Mouse (Mus musculus): ENCODE results near the gene Rsrc1. TPM values are rescaled to one million over a fixed set of nuclear protein-coding genes. Genes with fewer than 3 reads are reported as not detected.
"Not testable (repeated sequence)": the region's sequence is repeated elsewhere in the genome, so short reads cannot be mapped to it uniquely, and the experiment has no call there.

Gene Rsrc1
- total RNA-seq, 2 experiments from 2014 or later, result 28.7 to 31.2 TPM

DNA sequence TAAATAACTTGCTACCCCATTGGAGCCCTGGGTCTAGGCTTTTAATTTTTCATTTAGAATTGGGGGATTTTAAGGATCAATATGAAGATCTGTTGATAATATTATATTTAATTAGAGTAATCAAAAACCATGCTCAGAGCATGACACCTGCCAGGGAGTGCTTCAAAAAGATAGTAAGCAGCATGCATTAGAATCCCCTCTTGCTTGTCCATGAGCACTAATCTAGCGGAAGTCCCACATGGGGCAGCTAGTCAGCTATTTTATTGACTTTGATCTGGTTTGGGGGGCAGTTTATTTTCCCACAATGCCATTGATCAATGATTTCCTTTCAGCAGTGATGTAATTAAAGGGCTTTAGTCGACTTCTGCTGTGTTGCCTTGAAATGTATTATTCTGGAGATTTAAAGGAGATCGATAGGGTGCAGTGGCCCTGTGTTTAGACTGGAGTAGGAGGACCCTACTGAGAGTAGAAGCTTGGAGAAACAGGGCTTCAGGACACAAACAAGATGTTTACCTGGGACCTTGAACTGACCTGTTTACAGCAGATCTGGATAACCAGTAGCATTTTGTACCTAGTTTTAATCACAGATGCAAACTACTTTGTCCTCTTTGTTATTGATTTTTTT lies 251.5 kb downstream of the Rsrc1 start:
- DNase-seq (ENCODE audit: low spot score in 2 of 2), result no peak

DNA sequence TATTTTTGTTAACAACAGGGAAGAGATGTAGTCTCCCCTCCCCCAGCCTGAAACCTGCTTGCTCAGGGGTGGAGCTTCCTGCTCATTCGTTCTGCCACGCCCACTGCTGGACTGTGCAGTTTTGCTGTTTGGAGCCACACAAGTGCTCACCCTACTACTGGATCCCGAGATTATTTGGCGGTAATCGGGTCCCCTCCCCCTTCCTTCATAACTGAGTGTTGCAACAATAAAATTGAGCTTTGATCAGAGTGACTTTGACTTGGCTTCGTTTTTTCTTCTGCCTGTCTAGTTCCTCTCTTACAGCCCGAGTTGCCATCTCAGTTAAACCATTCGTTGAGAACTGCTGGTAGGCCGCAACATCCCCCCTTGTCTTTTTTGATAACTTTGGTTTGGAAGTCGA lies 261.3 kb downstream of the Rsrc1 start:
- DNase-seq (ENCODE audit: low spot score in 2 of 2), result not testable (repeated sequence)

DNA sequence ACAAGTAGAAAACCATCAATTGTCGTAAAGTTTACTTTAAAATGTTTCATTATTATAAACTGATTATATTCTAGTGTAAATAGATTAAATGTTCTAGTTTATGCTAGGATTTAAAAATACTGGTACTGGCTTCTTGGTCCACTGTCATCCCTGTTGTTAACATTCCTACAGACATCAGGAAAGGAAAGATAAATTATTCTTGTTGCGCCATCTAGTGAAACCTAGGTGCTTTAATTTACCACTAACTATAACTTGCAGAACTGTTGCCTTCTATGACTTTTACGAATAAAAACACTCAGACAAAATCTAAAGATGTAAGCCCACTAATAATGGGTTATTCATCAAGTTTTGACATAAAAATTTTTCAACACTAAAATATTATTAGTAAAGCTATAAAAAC lies 286.3 kb downstream of the Rsrc1 start:
- DNase-seq (ENCODE audit: low spot score in 2 of 2), result no peak

DNA sequence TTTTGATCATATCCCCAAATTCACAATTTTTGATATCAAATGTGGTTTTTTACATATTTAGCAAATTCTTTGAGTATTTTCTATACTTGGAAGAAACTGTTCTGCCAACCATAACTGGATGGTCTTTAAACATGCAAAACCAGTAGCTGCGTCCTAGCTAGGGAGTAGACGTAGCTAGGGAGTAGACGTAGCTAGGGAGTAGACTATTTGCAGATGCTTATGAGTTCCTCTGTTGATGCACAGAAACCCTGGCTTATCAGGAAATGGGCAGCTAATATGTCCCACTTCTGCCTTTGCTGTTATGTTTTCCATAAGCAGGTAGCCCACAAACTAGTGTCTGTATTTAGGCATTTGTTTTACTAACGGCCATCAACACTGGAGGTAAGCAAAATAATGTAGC lies 298.6 kb downstream of the Rsrc1 start:
- DNase-seq (ENCODE audit: low spot score in 2 of 2), result no peak

DNA sequence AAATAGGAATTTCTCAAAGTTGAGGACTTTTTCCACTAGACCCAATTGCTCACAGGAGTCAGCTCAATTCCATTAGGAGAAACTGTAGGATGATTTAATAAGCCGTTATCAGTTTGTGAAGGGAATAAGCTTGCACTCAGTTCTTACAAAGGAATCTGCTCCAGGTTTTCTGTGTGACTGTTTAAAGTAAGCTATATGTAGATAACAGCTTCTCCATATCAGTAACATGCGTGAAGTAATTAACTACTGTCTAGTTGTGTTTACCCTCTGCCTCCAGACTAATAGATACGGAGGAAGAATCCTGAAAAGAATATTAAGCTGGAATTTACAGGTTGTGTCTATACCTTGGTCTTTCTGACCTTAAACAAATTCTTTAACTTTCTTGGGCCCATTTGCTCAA lies 299.1 kb downstream of the Rsrc1 start:
- DNase-seq (ENCODE audit: low spot score in 2 of 2), result no peak

DNA sequence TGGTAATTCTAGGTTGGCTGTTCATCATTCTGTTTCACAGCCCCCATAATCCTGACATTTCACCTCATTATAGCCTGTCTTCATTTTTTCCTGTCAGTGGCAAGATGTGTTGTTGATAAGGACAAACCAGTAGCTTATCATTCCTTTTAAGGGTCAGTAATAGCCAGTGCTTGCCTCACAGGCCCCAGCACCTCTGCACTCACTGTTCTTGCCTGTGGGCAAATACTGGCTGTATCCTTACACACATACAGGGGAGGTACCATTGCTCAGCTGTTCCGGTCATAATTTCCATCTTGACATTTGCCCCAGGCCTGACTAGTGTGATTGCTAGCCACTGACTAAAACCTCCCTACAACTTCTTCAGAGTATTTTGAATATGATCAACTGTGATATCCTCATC lies 302.8 kb downstream of the Rsrc1 start:
- DNase-seq (ENCODE audit: low spot score in 2 of 2), result no peak

DNA sequence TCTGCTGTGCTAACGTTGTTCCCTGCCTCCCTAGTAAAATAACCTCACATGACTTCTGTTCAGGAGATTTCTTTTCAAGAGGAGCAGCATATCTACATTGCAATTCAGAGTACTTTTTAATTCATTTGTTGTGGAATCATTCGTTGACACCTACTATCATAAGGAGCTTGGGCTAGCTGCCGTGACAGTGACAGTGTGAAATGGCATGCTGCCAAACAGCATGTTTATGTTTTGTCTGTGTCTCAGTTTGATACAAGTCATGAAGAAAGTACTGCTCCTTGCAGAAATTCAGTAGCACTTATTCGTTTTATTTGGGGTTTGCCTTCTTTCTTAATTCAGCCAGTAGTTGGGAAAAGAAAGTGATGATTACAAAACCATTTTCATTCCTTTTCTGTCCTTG lies 303.7 kb downstream of the Rsrc1 start:
- DNase-seq (ENCODE audit: low spot score in 2 of 2), result no peak

DNA sequence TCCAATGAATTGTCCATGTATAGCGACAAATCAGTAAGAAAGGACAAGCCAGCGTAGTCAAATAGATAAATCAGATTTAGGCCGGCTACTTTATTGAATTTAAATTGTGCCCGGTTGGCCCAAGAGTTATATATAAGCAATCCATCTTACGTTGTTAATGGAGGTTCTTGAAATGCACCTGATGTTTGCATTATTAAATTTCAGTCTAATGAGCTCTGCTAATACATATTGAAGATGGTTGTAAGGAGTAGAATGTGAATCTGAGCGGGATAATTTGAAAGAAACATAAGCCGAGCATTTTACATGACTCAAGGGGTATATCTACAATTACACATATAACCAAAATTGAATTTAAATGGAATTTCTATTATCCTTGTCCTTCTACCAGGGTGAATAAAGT lies 307.5 kb downstream of the Rsrc1 start:
- DNase-seq (ENCODE audit: low spot score in 2 of 2), result no peak

DNA sequence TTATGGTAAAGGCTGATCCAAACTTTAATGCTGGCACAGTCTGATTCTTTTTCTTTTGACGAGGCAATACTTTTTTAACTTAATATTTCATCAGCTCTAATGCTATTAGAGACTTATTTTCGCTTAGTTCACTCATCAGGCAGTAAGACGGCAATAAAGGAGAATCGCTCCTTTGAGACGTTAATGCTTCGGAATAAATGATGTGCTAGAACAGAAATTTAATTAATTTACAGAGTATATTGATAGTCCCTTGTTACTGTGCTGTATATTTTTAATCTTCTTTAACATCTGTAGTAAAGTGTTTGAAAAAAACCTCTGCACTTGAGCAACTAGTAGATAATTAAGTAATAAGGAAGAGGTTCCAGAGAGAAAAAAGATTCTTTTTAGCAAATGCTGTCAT lies 308.3 kb downstream of the Rsrc1 start:
- no peak for DNase-seq (ENCODE audit: low spot score in 2 of 2)

DNA sequence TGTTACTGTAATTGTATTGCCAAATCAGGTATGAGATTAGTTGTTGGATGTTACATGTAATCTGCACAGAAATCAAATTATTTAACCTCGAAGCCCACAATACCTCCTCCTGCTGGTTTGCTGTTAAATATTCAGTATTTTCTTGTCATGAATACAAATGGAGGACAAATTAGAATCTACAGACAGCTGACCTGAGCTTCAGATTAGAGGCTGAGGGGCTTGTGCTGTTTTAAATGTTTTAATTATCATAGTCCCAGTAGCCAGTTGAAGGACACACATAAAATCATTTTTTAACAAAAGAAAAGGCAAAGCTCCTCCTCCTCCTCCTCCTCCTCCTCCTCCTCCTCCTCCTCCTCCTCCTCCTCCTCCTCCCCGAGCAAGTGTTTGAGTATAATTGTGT lies 327.5 kb downstream of the Rsrc1 start:
- DNase-seq (ENCODE audit: low spot score in 2 of 2), result no peak

DNA sequence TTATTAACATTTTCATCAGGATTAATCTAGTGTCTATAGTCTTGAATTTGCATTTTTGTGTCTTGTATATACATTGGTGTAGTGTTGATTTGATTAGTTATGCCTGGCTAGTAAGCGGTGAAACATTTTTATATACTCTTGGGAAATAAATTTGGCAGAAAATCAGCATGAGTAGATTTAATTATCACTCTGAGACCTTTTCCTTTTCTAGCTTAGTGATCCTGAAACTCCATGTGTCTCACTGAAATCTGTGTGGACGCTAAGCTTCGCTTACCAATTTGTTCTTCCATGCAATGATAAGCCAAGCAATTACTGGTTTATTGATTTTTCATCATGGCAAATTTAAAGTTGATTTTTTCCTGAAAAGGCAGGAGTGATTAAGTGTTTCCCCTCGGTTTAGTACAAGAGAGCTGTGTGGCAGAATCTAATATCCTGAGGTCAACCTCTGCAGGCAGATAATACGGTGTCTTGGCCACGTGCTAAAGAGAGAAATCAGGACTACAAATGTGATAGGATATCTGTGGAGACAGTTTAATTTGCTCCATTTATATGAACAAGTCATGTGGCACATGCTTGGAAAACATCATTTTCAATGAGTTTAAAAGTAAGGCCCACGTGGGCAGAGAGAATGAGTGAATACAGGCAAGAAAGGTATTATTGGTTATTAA lies 328.6 kb downstream of the Rsrc1 start:
- no peak for DNase-seq (ENCODE audit: low spot score in 2 of 2)

DNA sequence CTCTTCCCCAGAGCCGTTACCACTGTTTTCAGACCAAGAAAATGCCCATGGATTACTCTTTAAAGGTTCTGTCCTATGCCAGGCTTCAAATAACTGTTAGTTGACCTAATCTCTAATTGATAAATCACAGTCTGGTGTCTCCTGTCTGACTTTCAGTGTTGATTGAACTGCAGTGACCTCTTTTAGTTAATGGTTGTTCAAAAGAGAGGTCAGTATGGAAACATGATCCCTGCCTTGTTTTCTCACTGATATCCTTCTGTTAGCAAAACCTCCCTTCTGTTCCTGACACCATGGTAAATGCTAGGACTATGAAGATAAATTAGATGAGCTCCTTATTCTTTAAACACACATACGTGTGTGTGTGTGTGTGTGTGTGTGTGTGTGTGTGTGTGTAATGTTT lies 330.2 kb downstream of the Rsrc1 start:
- no peak for DNase-seq (ENCODE audit: low spot score in 2 of 2)

DNA sequence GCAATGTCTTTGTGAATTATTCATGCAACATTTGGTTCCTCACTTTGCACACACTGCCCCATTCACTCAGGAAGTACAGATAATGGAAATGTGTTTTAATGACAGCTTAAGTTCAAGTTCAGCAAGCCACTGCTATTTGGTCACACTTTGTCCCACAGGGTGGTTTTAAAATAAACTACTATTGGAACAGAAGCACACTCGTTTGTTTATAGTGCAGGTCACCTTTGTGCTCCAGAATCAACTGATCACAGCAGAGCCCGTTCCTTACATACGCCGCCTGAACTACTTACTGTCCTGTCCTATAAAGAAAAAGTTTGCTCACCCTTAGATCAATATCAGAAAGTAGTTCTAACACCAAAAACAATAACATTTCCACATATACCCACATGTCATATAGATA lies 341.2 kb downstream of the Rsrc1 start:
- no peak for DNase-seq (ENCODE audit: low spot score in 2 of 2)

DNA sequence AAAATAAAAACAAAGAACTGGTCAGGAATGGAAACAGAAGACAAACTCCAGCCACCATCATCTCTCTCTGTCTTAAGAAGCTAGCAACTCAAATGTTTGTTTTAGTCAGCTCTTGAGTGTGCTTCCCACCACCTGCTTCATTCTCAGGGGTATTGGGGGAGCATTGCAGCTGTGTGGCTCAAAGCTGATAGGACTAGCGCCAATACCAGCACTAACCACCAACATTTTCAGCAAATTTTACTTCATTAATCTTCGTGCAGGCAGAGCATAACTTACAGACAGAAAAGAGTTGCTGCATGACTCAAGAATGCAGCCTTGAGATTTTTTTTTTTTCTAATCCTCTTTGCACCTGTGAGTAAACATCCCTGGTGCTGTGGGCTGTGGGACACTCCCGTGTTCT lies 358.4 kb downstream of the Rsrc1 start:
- no peak for DNase-seq (ENCODE audit: low spot score in 2 of 2)

DNA sequence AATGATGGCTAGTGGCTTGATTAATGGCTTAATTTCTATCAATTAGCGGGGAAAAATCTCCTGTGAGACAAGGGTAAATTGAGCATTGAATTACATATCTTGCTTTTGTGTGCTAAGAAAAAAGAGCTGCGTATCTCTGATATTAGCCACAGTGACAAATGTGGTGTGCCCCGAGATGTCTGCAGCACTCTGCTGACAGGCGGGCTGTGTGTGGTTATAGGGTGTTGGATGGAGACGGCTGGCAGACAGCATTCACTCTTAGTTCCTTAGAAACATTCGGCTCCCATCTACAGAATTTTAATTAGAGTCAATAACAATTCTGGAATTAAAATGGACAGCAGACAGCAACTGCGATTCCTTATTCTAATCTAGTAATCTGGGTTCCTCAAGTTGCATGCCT lies 359.7 kb downstream of the Rsrc1 start:
- no peak for DNase-seq (ENCODE audit: low spot score in 2 of 2)

DNA sequence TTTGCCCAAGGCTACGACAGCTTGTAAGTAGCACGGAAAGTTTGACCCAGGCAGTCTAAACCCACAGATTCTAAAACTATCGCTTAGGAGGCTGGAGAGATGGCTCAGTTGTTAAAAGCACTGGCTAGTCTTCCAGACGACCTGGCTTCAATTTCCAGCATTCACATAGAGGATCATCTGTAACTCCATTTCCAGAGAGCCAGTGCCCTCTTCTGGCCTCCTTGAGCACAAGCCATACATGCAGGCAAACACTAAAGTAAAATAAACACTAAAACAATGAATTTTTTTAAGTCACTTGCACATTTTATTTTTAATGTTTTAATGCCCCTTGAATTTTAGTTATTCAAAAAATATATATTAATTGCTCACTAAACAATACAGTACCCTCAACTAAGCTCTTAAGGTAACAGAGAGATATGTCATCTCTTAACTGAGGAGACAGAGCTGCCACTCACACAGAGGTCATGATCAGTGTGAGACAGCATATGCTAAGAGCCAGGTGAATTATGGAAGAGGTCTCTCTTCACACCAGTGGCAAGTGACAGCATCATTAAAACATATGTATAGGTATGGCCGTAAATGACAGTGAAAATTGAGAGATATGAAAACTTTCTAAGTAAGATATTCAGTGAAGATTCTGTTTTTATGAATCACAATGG lies 361.9 kb downstream of the Rsrc1 start:
- no peak for DNase-seq (ENCODE audit: low spot score in 2 of 2)

DNA sequence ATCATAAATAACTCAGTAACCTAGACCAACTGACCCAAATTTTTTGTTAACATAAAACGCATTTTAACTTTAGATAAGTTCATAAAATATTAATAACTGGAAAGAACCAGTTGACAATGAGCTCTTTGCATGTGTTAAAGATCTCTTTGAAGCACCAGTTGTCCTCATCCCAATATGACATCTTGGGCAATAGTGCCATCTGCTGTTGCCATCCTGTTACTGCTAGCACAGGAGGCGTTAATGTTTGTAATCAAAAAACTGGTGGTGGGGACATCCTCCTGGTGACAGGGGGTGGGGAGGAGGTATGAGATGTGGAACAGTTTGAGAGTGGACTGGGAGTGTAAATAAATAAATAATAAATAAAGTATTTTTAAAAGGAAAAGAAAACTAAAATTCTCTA lies 363.4 kb downstream of the Rsrc1 start:
- DNase-seq (ENCODE audit: low spot score in 2 of 2), result peak in 1 of 2 experiments; percentile 24

DNA sequence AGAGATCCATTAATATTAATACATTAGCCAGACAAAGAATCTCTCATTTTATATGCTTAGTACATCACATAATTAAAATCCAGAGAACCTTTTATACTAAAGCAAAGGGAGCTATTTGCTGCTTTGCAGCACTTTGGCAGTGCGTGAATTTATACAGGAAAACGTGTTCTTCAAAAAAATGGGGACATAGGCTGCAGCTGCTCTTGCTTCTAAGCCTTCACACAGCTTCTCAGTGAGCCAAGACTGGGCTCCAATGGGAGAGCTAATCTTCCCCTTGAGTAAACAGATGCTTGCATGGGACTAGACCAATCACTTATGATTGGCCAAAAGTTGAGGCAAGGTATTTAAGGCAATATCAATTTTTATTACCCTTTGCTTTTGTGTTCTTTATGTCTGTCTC lies 365.5 kb downstream of the Rsrc1 start:
- DNase-seq (ENCODE audit: low spot score in 2 of 2), result no peak

DNA sequence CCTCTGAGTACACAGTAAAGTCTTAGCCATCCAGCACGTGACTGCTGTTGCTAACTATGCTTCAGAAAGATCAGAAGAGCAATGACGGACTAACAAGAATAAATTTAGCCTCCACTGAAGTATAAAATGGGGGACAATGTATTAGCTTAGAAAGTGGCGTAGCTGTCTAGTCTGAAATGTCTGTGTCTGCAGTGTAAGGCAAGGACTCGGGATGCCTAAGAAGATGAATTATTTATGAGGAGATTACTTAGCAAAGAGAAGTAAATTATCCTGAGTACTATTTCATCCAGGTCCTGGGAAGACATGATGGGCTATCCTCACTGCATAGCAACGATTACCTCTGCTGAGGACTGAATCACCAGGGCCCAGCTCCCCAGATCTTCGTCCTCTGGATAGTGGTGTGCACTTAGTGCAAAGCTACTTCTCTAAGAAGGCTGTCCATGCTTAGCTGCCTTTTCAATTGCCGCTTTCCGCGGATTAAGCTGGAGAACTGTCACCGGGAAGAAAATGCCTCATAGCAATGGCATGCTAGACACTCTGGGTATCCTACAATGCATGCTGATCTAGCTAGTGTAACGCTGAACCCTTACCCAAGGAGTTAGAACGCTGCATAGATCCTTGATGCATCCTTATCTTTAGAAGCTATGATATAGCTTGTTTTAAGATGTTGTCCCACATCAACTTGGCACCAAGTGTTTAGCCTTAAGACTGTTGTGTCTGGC lies 370.4 kb downstream of the Rsrc1 start:
- DNase-seq (ENCODE audit: low spot score in 2 of 2), result no peak

DNA sequence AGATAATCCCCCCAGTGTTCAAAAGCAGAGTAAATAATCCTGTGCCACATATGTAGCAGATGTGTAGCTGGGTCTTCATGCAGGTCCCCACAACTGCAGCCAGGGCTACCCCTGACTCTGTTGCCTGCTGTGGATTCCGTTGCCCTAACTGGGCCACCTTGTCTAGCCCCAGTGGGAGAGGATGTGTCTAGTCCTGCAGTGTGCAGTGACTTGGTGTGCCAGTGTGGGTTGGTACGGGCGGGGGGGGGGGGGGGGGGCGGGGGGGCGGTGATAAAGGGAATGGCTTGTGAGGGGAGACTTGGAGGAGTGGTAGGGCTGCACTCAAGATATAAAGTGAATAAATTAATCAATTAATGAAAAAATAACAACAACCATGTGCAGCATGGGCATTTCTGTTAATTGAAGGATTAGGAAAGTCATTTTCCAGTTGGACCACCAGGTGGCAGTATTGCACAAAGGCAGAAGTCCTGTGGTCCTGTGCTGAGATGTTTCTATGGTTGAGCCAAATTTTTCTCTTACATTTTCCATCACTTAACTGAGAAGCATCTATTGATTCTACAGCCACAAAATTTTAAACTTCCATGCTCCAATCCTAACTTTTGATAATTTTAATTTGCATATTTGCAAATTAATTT lies 371.1 kb downstream of the Rsrc1 start:
- no peak for DNase-seq (ENCODE audit: low spot score in 2 of 2)

DNA sequence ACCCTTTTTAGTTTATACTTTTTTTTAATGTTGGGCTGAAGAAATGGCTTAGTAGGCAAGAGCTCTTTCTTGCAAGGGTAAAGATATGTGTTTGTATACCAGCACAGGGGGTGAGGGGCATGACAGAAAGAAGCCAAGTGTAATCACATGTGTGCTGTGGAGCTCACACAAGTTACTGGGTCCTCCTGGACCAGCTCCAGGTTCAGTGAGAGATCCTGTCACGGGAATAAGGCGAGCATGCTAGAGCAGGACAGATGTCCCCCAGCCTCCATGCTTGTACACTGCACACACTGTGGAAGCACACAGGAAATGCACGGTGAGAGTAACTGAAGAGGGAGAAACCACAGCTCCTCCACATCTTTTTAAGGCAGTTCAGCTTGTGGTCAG lies 371.6 kb downstream of the Rsrc1 start:
- DNase-seq (ENCODE audit: low spot score in 2 of 2), result no peak

DNA sequence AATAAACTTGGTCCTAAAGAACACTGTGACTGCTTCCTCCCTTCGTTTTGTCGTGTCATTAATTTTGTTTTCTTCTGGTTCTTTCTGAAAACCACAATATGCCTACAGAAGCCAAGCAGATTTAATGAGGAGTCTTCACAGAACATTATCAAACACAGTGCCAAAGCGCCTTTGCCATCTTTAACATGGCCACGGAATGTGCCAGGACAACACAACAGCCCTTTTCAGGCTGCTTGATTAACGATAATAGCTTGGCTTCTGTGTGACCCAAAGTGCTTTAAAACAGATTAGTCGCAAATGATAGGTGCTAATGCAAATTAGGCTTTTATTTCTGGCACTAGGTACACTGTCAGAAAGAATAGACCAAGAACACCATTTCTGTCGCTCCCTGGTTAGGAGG lies 377.2 kb downstream of the Rsrc1 start:
- no peak for DNase-seq (ENCODE audit: low spot score in 2 of 2)

All from gastrocnemius, postnatal 4 days (tissue).